Mouse (Mus musculus): Measurements from ENCODE around the gene Fam72a. TPM values are rescaled to one million over a fixed set of nuclear protein-coding genes. Genes with fewer than 3 reads are reported as not detected.

The Fam72a gene
- polyA plus RNA-seq, 1 experiment from 2014 or later = 1.7 TPM

Small RNA genes within 50 kb of the gene (microRNA-seq; reads per million reads assigned to microRNA genes)
- gene Gm24273 = not detected

Other genes with a start within 250 kb of the Fam72a start
- gene Ikbke, start 248.3 kb upstream of the Fam72a start, polyA plus RNA-seq (2015; fragmentation: Nextera tagmentation; extraction: Ambion mirVana) = 0.40 and 0.91 TPM in 2 replicates
- gene Srgap2, start 551 bp upstream of the Fam72a start, polyA plus RNA-seq (2015; fragmentation: Nextera tagmentation; extraction: Ambion mirVana) = 29.2 and 35.1 TPM in 2 replicates
- gene Avpr1b, start 71.3 kb downstream of the Fam72a start, polyA plus RNA-seq (2015; fragmentation: Nextera tagmentation; extraction: Ambion mirVana) = 0.14 TPM in 1 of 2 replicates, not detected in the other
- not detected in 2 replicates for gene Ctse, start 110.4 kb downstream of the Fam72a start, polyA plus RNA-seq (2015; fragmentation: Nextera tagmentation; extraction: Ambion mirVana)
- 1.0 and 1.2 TPM in 2 replicates for gene Rab7b, start 160.8 kb downstream of the Fam72a start, polyA plus RNA-seq (2015; fragmentation: Nextera tagmentation; extraction: Ambion mirVana)
- 0.06 TPM in 1 of 2 replicates, not detected in the other for gene Slc26a9, start 216.1 kb downstream of the Fam72a start, polyA plus RNA-seq (2015; fragmentation: Nextera tagmentation; extraction: Ambion mirVana)